Mouse (Mus musculus): ENCODE measurements around the gene Cog5.

Gene Cog5

DNA sequence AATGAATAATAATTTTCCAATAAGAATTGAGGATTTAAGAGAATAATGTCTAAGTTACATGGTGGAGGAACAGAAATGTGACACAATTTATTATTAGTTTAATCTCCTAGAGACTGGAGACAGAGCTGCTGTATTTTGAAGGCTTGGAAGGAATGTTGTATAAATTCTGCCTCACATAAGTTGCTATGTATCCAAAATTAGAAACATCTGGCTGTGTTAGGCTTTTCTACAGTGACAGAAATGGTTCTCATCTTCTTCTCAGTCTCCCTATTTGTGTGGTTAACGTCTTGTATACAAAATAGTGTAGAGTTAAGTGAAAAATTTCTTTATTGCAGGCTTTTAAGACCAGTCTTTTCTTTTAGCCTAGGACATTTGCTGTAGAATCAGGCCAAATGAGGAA, 52.9 kb downstream of the Cog5 start:
- DNase-seq (ENCODE audit: inconsistent age in 2 of 2, low spot score in 1 of 2): no peak

DNA sequence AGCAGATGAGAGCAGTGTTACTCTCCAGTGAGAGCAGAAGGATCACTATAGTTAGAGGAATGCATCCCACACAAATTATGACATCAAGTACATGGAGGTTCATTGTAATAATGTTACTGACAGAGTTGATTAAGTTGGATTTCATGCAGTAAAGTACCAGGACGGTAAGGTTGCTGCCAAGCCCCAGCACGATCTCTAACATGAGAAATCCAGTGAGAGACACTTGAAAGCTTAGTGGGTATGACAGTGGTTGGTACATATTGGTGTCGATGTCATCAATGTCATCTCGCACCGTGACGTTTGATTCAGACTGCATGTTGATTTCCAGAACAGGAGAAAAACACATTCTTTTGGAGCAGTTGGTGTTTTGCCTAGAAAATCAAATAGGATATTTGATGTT, 55.0 kb downstream of the Cog5 start:
- DNase-seq (ENCODE audit: inconsistent age in 2 of 2, low spot score in 1 of 2): no peak

DNA sequence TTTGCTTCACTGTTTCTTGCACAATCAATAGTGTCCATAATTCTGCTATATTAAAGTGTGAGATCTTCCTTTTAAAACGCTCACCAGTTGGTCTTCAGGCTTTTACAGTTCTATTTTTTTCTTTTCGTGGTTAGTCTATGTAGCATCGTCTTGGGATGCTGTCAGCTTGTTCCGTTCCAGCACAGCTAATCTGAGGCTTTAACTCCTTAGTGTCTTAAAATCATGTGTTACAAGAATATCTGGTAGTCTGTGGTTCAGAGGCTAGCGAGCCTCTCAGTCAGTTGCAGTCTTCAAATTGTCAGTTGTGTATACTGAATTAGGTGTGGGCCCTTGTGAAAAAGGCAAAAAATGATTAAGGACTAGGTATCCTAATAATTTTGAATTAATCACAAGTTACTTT, 57.6 kb downstream of the Cog5 start:
- peak in 1 of 2 experiments; percentile 27 for DNase-seq (ENCODE audit: inconsistent age in 2 of 2, low spot score in 1 of 2)

DNA sequence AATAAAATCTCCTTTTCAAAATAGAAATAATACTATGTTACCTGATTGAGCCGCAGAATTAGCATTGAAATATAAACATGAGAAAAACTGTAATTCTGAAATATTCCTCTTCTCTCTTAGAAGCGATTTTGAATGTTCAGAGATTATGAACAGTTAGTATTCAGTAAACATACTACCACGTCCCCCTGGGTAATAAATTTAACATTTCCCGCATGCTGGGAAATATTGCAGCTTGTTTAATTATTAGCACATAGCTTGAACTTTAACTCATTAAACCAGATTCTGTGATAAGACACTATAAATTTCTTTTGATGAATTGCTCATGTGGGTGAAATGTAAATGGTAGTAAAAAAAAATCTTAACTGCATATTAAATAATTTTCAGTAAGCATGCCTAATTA, 58.1 kb downstream of the Cog5 start:
- no peak for DNase-seq (ENCODE audit: inconsistent age in 2 of 2, low spot score in 1 of 2)

DNA sequence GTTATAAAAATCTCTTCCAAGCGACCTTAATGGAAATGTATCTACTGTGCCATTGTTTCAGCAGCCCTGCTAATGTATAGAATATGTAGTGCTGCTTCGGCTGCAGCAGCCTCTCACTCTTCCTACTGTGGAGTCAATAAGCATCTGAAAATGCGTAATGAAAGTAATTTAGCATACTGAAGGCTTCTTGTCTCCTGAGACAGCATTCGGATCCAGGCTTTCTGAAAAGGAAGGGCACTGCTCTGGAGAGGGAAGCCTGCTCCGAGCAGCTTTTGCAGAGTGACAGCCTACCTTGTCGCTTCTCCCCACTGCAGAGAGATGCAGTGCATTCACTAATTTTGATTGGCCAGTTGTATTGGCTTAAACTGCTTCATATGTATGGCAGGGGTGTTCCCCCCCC, 58.9 kb downstream of the Cog5 start, which contains the start of gene Gpr22:
TSS of gene Gpr22 (minus strand) at position 348 of the 400 bp plus-strand sequence.
- DNase-seq (ENCODE audit: inconsistent age in 2 of 2, low spot score in 1 of 2): peak in 1 of 2 experiments; percentile 33

DNA sequence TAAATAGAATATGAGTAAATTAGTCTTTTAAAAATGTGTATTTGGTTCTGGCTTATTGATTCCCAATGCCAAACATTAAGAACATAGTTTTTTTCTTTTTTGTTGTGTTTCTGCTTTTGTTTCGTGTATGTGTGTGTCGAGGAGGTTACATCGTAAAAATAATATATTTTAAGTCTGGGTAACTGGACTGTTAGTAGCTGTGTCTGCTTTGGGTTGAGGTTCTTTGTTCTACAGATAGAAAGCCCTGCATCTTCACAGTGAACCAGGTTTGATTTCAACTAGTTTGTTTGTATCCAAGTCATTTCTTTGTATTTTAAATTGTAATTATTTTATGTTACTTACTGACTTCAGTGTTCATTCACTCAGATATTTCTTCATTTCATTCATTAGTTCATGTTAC, 59.4 kb downstream of the Cog5 start:
- DNase-seq (ENCODE audit: inconsistent age in 2 of 2, low spot score in 1 of 2): no peak

DNA sequence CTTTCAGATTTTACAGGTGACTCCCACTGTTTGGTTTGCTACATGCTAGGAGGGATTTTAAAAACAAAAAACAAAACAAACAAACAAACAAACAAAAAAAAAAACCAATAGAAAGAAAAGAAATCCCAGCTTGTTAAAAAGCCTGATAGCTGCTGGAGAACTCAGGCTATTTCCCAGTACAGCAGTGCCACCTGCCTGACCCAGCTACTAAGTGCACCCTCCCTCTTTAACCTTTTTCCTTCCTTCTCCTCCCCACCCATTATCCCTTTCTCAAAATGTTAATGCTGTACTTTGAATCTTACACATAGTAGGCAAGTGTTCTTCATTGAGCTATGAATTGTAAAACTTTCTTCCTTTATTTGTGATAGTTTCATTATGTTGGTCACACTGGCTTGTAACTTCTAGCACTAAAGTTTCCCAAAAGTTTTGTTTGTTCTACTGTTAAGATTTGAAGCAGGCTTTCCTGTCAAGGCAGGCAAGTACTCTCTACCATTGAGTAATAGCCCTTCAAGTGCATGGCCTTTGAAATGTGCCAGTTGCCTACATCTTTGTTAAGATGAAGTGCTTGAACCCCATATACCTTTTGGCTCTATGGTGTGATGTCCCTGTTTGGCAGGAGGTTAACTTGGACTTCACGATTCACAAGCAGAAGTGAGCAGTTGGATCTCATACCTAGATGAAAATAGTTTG, 65.1 kb downstream of the Cog5 start:
- DNase-seq (ENCODE audit: inconsistent age in 2 of 2, low spot score in 1 of 2): peak in 1 of 2 experiments; percentile 39

DNA sequence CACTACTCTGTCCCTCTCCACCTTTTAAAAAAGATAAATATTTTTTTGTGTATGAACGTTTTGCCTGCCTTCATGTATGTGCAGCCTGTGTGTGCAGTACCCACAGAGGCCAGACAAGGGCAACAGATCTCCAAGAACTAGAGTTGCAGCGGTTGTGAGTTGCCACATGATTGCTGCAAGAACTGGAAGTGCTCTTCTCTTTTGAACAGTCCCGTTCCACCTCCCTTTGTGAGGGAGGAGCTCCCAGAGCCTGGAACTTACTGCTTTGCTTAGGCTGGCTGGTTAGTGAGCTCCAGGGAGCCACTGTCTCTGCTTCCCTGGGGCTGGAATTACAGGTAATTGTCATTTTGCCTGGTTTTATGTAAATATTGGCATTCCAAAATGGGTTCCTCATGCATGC, 69.9 kb downstream of the Cog5 start:
- DNase-seq (ENCODE audit: inconsistent age in 2 of 2, low spot score in 1 of 2): no peak

DNA sequence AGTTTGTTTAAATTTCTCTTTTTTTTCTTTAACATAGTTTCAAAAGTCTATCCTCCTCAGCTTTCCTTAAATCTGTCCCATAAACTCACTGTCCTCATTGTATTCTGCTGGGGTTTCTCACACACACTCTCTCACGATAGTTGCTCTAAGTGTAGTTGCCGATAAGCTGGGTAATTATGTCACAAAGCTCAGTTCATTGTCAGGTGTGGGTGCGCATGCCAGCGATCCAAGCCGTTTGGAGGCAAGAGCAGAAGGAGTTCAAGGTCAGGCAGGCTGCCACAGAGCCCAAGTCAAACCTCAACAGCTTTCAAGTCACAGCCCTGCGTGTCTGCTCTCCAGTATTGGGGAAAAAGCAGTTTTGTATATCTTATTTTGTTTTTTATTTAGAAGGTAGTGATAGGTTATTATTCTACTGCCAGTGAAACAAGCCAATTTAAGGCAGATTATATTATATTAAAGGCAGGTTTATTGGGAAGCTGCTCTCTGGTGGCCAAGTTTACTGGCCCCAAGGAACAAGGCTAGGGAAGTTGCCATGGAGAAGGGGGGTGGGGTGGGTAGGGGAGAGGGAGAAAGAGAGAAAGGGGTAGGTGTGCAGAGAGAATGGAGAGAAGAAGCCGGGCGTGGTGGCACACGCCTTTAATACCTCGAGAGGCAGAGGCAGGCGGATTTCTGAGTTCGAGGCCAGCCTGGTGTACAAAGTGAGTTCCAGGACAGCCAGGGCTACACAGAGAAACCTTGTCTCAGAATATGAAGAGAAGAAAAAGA, 71.0 kb downstream of the Cog5 start:
- DNase-seq (ENCODE audit: inconsistent age in 2 of 2, low spot score in 1 of 2): peak; percentile 50 to 72

DNA sequence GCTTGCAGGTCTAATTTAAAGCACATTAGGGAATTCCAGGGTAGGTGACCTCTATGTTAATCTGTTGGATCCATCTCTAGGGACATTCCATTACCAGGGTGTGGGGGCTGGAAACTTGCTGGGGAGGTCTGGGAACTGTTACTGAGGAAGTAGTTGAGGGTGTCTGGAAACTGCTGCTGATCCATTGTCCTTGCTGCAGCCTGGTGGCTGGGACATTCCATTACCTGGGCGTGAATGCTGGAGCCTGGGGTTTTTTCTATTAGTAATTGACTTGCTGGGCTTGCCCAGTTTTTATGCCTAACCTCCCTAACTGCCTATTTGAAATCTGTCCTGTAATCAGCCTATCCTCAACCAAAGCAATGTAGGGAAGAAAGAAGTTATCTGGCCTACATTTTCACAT, 72.0 kb downstream of the Cog5 start:
- no peak for DNase-seq (ENCODE audit: inconsistent age in 2 of 2, low spot score in 1 of 2)

DNA sequence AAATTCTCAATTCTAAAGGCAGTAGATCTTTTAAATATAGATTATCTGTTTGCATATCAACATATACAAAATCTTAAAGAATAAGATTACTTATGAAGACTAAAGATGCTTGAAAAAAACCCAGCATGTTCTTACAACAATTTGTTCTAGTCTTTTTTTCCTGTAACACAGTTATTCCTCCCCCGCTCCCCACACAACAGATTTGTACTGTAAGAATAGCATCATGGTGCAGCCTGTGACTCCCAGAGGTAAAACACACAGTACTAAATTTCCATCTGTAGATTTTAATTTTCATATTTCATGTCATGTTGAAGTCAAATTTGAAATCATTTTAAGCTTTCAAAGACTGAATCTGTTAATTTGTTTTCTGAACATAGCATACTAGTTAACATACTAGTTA, 75.5 kb downstream of the Cog5 start:
- DNase-seq (ENCODE audit: inconsistent age in 2 of 2, low spot score in 1 of 2): no peak

DNA sequence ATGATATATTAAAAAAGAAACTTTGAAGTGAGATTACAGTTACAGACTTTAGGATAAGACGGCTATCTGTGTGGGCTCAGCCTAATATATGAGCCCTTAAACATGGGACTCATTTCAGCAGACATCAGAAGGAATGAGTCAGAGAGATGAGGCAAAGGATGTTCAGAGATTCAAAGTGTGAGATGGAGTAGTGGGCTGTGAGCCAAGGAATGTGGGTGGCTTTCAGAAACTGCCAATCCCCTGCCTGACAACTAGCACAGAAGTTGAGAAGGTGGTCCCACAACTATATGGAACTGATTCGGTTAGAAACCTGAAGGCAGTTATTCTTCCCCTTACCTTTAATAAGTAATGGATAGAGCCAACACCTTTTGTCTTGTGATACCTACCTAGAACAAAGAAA, 79.9 kb downstream of the Cog5 start:
- DNase-seq (ENCODE audit: inconsistent age in 2 of 2, low spot score in 1 of 2): no peak

DNA sequence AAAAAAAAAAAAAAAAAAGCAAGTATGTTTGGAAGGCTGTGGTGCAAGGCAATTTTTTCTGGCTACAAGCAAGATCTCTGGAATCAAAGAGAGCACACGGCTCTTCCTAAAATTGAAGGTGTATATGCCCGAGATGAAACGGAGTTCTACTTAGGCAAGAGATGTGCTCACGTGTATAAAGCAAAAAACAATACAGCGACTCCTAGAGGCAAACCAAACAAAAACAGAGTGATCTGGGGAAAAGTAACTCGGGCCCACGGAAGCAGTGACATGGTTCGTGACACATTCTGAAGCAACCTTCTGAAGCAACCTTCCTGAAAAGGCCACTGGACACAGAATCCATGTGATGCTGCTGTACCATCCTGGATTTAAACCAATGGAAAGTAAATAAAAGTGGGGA, 92.6 kb downstream of the Cog5 start:
- DNase-seq (ENCODE audit: inconsistent age in 2 of 2, low spot score in 1 of 2): no peak

DNA sequence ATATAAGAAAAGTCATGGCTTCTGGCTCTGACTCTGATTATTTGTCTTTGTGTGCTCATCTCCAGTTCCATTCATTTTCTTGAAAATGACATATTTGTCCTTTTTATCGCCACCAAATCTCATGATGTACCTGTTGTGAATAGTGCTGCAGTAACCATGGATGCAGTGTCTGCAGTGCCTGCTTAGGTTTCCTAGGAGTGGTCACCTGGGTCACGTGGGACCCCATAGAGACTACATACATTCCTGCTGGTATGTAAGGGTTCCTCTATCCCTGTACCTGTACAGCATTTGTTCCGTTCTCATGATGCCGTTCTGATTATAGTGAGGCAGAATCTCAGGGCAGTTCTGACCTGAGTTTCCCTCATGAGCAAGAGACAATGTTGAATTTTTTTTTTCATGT, 95.2 kb downstream of the Cog5 start:
- DNase-seq (ENCODE audit: inconsistent age in 2 of 2, low spot score in 1 of 2): no peak

DNA sequence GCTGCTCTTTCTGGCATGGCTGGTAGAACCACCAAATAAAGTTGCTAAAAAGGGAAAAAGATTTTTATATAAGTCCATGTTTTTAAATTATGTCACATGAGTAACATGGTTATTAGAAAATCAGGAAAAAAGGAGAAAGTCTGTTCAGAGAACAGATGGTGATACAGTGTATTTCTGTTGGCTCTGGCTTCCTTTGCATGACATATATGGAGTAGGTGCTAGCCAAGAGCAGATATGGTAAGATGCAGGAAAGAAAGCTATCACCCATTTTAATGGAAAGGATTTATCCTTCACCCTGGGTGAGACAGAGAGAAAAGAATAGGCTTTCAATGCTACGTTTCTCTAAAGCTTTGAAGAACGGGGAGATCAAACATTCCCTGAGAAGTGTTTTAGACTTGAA, 99.8 kb downstream of the Cog5 start:
- no peak for DNase-seq (ENCODE audit: inconsistent age in 2 of 2, low spot score in 1 of 2)

DNA sequence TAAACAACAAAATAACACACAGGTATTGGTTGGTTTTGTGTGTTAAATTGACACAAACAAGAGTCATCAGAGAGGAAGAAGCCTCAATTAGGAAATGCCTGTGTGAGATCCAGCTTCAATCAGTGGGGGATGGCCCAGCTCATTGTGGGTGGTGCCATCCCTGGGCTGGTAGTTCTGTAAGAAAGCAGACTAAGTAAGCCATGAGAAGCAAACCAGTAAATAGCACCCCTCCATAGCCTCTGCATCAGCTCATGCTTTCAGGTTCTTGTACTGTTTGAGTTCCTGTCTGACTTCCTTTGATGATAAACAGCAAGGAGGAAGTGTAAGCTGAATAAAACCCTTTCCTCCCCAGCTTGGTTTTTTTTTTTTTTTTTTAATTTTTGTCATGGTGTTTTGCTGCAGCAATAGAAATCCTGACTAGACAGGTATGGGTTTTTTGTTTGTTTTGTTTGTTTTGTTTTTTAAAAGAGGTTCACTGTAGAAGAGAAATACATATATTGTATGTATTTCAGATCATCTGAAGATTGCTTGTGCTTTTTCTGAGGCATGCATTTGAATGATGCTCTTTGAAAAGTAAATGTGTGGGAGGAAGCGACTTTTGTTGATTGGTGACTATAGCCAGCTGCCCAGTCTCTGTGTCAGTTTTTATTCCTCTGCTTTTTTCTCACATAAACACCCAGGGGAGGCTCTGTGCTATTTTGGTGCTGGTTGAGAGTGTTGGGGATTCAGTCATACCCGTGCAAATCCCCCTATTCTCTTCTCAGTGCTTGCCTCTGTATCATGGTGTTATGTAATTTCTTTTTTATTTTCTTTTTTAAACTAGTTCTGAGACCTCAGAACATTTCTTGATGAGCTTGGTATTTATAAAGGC, 101.5 kb downstream of the Cog5 start:
- DNase-seq (ENCODE audit: inconsistent age in 2 of 2, low spot score in 1 of 2): no peak

DNA sequence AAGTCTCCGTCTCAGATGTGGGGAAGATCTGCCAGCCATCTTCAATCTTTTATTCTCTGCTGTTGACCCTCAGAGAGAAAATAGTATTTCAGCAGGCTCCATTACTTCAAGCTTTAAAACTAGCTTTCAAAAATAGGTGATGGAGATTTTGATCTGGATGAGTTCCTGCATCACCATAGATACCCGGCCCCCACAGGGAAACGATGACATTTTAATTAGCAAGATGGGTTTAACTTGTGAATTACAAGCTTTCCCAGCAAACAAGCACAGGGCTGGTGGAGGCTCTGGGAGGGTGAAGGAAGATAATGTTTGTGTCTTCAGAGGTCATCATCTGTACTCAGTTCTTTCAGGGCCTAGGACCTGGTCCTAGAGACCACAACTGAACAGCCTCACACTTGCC, 118.9 kb downstream of the Cog5 start:
- DNase-seq (ENCODE audit: inconsistent age in 2 of 2, low spot score in 1 of 2): no peak

DNA sequence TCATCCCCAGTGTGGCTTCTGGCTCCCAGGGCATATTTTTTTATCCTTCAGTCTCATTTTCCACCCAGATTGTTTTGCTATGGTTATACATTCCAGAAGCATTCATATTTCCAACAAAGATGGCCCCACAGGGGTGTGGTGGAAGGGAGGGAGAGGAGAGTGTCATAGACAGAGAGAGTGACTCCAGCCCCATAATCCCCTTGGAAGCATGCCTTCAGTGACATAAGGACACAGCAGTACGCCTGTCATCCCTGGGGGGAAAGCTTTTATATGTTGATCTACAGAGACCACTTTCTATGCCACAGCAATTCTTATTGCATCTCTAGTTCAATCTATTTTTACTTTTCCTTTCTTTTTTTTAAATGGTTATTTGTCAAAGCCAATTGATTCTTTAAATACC, 129.6 kb downstream of the Cog5 start:
- no peak for DNase-seq (ENCODE audit: inconsistent age in 2 of 2, low spot score in 1 of 2)

DNA sequence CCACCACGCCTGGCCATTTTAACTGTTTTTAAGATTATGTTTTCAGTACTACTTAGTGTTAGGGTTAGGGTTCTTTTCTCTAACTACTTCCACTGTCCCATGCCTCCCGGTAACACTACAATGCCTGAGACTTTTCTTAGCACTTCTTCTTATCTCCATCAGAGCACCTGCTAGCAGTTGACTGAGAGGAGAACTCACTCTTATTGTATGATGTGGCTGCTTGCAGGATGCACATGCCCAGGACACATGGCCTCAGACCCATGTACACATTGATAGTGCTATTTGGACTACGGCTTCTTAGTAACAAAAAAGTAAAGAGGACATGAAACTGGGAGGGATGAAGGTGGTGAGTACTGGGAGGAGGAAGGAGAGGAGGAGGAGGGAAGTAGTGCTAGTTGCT, 133.9 kb downstream of the Cog5 start:
- DNase-seq (ENCODE audit: inconsistent age in 2 of 2, low spot score in 1 of 2): no peak

DNA sequence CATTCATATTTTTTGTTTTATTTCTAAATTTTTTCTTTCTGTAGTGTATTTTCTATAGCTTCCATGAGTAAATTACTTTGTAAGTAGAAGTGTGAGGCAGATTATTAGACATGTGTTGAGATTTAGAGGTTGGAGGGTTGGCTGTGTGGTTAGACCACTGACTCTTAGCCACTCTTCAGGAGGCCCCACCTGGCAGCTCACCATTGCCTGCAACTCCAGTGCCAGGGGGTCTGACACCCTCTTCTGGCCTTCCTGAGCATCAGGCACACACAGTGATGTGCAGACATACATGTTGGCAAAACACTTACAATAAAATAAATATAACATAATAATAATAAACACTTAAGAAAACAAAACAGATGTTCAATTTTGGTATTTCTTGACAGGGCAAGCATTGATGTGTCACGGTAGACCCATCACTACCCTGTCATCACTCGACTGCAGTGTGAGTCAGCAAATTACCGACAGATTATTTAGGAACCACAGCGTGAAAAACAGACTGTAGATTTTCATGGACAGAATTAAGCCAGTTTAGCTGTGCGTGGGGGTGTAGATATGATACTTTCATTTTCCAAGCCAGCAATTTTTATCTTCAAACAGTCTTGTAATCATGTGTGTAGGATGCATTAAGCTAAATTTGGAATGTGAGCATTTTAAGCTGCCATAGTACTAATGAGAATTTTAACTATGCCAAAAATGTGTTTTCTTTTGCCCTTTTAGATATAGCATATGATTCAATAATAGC, 151.9 kb downstream of the Cog5 start:
- DNase-seq (ENCODE audit: inconsistent age in 2 of 2, low spot score in 1 of 2): no peak

DNA sequence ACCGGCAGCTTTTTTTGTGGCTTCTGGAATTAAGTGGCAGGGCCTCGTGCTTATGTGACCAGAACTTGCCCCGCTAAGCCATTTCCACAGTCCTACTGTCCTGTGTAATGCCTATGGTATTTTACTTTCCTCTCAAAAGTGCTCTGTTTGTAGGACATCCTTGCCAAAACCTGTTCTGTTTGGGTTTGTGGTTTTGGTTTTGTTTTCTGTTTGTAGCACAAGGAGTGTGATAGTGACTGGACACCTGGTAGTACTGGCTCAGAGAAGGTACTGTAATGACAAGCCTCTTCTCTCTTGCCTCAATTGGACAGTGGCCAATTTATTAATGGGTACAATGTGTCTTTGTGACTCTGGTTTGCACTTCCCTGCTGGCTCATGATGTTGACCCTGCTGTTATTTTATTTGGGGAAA, 163.4 kb downstream of the Cog5 start:
- peak in 1 of 2 experiments; percentile 9 for DNase-seq (ENCODE audit: inconsistent age in 2 of 2, low spot score in 1 of 2)

All from adrenal gland, adult (tissue).